Mouse (Mus musculus): ENCODE data around the gene Avpr2. TPM values are rescaled to one million over a fixed set of nuclear protein-coding genes. Genes with fewer than 3 reads are reported as not detected.

The Avpr2 gene
- total RNA-seq, 1 experiment from 2014 or later = 2.4 TPM

DNA sequence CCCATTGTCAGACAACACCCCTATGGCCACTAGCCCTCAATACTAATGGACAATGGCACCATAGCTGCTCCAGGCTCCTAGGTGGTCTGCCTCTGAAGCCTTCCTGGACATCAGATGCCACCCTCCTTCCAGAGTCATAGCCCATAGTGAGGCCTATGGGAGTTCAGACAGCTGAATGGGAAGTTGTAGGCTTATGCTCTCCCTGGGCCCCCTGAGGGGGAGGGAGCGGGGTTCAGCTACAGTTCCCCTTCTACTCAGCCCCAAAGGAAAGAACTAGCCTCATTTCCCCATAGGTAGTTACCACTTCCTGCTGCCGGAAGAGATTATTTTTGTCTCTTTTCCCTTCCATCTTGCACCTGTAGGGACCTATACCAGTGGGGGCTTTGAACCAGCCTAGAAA lies 19.7 kb downstream of the Avpr2 start:
- ATAC-seq (ENCODE audit: extremely low read depth, insufficient number of reproducible peaks, low FRiP score, poor library complexity, severe bottlenecking) = peak; percentile 37; the same call in 1 of the 2 replicates

DNA sequence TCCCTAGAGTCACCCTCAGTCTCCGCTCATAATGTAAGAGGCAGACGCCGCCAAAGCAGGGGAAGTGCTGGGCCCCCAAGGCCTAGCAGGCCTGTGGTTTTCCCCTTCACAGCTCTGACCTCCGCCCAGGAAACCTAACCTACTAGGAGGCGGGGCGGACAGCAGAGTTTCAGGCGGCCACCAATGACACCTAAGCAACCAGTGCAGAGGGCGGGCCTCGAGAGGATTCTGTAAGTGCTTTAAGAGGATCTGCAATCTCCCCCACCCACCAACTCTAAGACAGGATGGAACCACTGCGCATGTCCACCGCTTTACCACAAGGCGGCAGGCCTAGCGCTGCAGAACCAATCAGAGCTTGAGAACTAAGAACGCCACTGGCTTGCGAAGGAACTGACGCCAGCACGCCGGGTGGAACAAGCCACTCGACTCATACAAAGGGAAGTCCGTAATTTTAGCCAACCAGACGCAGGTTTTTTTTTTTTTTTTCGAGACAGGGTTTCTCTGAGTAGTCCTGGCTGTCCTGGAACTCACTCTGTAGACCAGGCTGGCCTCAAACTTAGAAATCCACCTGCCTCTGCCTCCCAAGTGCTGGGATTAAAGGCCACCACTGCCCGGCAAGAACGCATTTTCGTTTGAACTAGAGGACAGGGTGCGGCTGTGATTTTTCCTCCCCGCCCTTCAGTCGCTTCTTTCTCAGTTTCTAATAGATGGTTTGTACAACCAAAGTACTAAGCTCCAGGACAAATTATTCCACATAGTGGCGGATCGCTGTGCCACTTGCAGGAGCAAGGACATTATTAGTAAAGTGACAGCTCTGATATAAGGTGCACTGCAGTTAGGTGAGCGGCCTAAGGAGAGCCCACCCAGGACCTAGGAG lies 23.2 kb downstream of the Avpr2 start:
- peak; percentile 94 for ATAC-seq (ENCODE audit: extremely low read depth, insufficient number of reproducible peaks, low FRiP score, poor library complexity, severe bottlenecking)

DNA sequence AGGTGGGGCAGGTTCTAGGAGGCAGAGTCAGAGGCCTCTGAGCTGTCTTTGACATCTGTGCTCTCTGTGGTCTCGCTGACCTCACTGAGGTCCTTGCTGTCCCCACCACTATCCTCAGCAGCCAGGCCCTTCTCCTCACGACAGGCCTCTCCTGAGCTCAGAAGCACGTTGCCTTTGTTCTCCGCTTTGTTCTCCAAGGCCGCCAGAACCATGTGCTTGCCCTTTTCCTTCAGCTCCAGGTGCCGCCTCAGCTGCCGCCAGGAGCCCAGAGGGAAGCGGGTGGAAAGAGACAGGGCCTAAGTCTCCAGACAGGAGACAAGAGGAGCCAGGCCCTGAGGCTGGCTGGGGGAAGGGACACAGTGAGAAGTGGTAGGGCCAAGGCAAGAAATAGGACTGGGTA lies 25.0 kb downstream of the Avpr2 start:
- ATAC-seq (ENCODE audit: extremely low read depth, insufficient number of reproducible peaks, low FRiP score, poor library complexity, severe bottlenecking) = no peak

DNA sequence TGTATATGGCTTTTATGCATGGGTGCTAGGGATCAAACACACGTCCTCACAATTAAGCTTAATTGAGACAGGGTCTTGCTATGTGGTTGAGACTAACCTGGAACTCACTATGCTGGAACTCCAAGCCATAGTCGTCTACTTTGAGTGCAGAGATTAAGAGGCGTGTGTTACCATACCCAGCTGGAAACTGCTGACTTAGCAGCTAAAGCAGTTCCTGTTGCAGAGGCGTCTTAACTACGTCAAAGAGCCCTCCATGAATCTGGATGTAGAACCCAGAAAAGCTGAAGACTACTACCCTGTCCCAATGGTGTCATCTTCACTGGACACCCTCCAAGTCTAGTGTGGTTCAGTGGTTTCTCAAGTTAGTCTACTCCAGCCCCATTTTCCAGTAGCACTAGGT lies 26.7 kb downstream of the Avpr2 start:
- no peak for ATAC-seq (ENCODE audit: extremely low read depth, insufficient number of reproducible peaks, low FRiP score, poor library complexity, severe bottlenecking)

DNA sequence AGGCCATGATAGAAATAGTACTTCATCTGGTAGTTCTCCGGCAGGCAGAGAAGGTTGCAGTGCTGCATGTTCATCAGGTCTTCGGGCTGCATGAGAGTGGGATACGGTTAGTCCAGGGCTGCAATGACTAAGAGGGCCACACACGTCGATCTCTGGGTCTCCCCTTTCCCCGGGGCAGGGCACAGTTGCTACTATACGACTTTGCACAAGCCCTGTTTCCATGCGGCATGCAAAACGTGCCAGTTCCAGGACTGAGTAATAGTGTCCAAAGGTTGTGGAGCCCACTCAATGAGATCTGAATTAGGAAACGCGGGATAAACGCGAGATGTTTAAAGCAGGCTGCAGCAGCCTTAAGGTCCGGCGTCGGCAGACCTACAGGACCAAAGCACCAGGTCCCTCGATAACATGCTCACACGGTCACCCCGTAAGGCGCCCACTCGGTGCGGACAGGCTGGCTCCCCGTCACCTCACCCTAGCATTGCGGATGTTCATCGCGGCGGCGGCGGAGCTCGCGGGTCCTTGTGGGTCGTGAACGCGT lies 29.5 kb downstream of the Avpr2 start:
- no peak for ATAC-seq (ENCODE audit: extremely low read depth, insufficient number of reproducible peaks, low FRiP score, poor library complexity, severe bottlenecking)

DNA sequence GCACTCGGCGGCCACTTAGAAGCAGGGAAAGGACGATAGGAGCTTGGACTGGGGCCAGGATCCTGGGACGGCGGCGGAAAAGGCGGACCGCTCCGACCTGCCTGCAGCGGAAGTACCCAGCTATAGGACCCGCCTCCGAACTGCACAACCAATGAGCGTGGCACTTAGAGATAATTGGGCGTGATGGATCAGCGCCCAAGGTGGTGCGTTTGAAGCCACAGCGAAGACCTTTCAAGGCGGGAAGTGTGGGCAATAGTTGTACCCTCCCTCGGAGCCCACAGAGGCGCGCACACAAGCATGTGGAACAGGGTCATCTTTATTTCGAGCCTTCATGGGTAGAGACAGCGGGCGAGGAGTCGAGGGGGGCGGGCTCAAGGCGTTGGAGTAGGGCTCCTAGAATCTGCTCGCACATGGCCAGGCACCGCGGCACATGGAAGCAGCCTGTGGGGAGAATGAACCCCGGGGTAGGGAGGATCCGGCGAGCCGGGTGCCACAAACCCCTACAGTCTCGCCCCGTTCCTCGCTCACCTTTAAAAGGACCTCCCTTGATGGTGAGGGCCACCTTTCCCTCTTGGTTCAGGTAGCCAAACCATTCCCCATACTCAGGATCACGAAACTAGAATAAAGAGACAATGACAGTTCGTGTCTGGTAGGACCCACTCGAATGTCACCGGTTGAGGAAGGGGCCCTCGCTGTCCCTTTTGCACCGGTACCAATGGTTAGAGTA lies 30.1 kb downstream of the Avpr2 start, which contains the start of the genes Arhgap4 and Naa10:
Gene Arhgap4 (minus strand): TSS at position 48 of the 727 bp plus-strand sequence.
Gene Naa10 (minus strand): TSS at position 122 of the 727 bp plus-strand sequence.
- peak; percentile 99 for ATAC-seq (ENCODE audit: extremely low read depth, insufficient number of reproducible peaks, low FRiP score, poor library complexity, severe bottlenecking)

DNA sequence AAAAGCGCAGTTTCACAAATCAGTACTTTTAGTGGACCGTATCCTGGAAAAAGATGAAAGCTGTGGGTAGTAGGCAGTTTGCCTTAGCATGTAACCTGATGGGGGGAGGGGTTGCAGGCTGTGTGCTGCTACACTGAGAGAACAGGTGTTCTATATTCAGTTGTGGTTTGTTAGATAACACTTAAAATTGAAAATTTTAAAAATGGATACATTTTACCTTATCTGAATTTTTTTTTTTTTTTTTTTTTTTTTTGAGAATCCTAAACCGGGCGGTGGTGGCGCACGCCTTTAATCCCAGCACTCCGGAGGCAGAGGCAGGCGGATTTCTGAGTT lies 30.6 kb downstream of the Avpr2 start:
- no peak for ATAC-seq (ENCODE audit: extremely low read depth, insufficient number of reproducible peaks, low FRiP score, poor library complexity, severe bottlenecking)

DNA sequence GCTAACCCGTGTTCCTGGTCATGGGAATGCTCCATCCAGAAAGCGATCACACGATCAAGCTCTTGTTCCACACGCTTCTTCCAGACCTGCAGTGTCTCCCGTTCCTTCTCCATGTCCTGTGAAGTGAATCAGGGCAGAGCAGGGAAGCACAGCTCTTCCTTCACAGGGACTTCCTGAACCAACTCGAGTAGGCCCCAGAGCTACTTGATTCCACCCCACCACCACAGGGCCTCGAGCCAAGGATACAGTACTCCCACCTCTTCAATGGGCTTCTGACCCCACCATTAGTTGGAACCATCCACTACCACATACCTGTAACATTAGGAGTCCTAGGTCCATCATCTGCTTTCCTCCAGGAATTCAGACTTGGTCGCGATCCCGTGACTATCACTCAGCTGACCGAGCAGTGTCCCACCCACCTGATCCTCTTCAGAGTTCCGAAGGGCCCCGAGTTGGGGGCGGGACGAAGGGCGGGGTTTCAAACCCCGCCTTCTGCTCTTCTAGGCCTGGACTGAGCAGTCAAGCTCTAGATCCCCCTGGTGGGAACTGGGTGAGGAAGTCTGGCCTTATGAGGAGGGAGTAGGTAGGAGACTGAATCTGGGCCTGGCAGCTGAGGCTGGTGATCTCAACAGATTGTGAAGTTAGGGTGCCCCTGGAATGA lies 38.6 kb downstream of the Avpr2 start, which contains the start of gene Renbp:
Gene Renbp (minus strand): TSS at position 449 of the 661 bp plus-strand sequence.
- peak; percentile 55 for ATAC-seq (ENCODE audit: extremely low read depth, insufficient number of reproducible peaks, low FRiP score, poor library complexity, severe bottlenecking)

DNA sequence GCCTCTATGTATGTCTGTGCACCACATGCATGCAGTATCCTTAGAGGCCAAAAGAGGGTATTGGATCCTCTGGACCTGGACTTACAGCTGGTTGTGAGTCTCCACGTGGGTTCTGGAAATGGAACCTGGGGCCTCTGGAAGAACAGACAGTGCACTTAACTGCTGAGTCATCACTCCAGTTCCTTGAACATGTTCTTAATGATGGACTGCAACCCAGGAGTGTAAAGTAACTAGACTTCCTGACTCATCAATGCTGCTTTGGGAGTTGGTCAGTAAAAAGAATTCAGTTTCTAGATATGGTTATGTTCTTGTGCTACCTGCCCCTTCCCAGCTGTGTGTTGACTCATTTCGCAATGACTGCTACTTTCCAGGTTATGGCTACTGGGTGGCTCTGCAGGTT lies 40.0 kb downstream of the Avpr2 start:
- no peak for ATAC-seq (ENCODE audit: extremely low read depth, insufficient number of reproducible peaks, low FRiP score, poor library complexity, severe bottlenecking)

DNA sequence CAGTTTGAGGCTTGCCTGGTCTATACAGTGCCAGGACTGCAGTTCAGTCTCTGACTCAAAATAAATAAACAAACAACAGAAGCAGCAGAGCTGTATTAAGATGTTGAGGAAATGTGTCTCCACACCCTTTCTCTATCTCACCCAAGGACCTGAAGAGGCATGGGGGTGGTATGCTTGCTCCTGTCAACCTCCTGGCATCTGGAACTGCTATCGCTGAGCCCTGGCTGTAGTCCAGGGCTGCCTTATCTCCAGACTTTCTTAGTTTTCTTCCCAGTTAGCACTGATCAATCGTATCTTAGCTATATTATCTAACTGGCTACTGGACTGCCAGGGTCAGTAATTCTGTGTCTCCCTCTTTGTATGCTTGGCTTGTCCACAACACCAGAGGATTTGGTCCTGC lies 50.0 kb downstream of the Avpr2 start:
- ATAC-seq (ENCODE audit: extremely low read depth, insufficient number of reproducible peaks, low FRiP score, poor library complexity, severe bottlenecking) = no peak

DNA sequence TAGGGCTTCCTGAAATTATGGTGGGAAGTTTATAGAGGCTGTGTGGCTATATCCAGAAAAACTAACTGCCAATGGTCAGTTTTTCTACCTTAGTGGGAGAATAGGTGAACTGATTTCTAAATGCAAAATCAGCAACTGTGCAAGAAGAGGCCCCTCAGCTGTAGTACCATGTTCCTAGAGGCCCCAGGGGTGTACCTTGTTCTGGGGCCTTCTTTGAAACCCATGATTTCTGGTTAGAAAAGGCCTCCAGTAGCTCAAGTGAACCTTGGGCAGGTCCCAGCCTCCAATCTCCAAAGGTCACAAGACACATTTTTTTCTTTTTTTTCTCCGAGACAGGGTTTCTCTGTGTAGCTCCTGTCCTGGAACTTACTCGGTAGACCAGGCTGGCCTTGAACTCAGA lies 50.4 kb downstream of the Avpr2 start:
- no peak for ATAC-seq (ENCODE audit: extremely low read depth, insufficient number of reproducible peaks, low FRiP score, poor library complexity, severe bottlenecking)

Other genes starting within 250 kb of the Avpr2 start
- not detected in 2 replicates for gene Pnck, start 232.0 kb upstream of the Avpr2 start, total RNA-seq (2017)
- gene Slc6a8, start 219.0 kb upstream of the Avpr2 start, total RNA-seq (2017) = 0.25 TPM in 1 of 2 replicates, not detected in the other
- gene Bcap31, start 175.9 kb upstream of the Avpr2 start, total RNA-seq (2017) = 173 and 191 TPM in 2 replicates
- gene Abcd1, start 175.5 kb upstream of the Avpr2 start, total RNA-seq (2017) = 29.6 and 31.7 TPM in 2 replicates
- 0.61 and 1.3 TPM in 2 replicates for gene Plxnb3, start 135.0 kb upstream of the Avpr2 start, total RNA-seq (2017)
- 117 and 120 TPM in 2 replicates for gene Srpk3, start 117.7 kb upstream of the Avpr2 start, total RNA-seq (2017)
- 138 and 153 TPM in 2 replicates for gene Idh3g, start 105.2 kb upstream of the Avpr2 start, total RNA-seq (2017)
- gene Ssr4, start 105.1 kb upstream of the Avpr2 start, total RNA-seq (2017) = 73.1 and 84.8 TPM in 2 replicates
- gene Pdzd4, start 67.1 kb upstream of the Avpr2 start, total RNA-seq (2017) = 0.61 and 0.93 TPM in 2 replicates
- 20.3 and 22.2 TPM in 2 replicates for gene L1cam, start 4.0 kb downstream of the Avpr2 start, total RNA-seq (2017)
- 358 and 362 TPM in 2 replicates for gene Arhgap4, start 29.8 kb downstream of the Avpr2 start, total RNA-seq (2017)
- 46.7 TPM in 2 replicates for gene Naa10, start 29.8 kb downstream of the Avpr2 start, total RNA-seq (2017)
- gene Renbp, start 38.7 kb downstream of the Avpr2 start, total RNA-seq (2017) = 6.5 and 7.0 TPM in 2 replicates
- gene Hcfc1, start 74.3 kb downstream of the Avpr2 start, total RNA-seq (2017) = 41.7 and 41.9 TPM in 2 replicates
- gene Irak1, start 131.8 kb downstream of the Avpr2 start, total RNA-seq (2017) = 78.7 and 79.5 TPM in 2 replicates
- not detected in 2 replicates for gene Opn1mw, start 235.4 kb downstream of the Avpr2 start, total RNA-seq (2017)
- gene Mecp2, start 243.3 kb downstream of the Avpr2 start, total RNA-seq (2017) = 27.6 and 28.6 TPM in 2 replicates

Measured in neutrophil, adult 5-6 weeks (primary cell).